Mouse (Mus musculus): ENCODE measurements around the gene Dzip1. TPM values are rescaled to one million over a fixed set of nuclear protein-coding genes. Genes with fewer than 3 reads are reported as not detected.

Gene Dzip1
- polyA plus RNA-seq, 1 experiment from 2014 or later = 31.4 TPM

- no peaks in the 10 kb centered on the region for H3K36me3 ChIP-seq (ENCODE audit: control insufficient read depth, insufficient read depth, low read length)
- H3K27me3 ChIP-seq (ENCODE audit: control insufficient read depth, insufficient read depth, low read length) = no peaks in the 10 kb centered on the region
- H3K27ac ChIP-seq (ENCODE audit: low read depth, low read length) = no peak overlapping the region
- DNase-seq (ENCODE audit: low spot score) (no peak), ATAC-seq (ENCODE audit: insufficient read depth, low FRiP score, low TSS enrichment) (no peak)
- no peak overlapping the region for H3K4me3 ChIP-seq (ENCODE audit: low read depth, low read length)
- WGBS = 42% methylated on average over 12 of the region's 12 CpGs
- H3K4me2 ChIP-seq (ENCODE audit: low read depth) = no peak overlapping the region
- peaks cover 18% of the 10 kb centered on the region; the same call in 1 of the 2 replicates for H3K4me1 ChIP-seq (ENCODE audit: control insufficient read depth, insufficient read depth, low read length)
- H3K9ac ChIP-seq (ENCODE audit: low read length) = no peak overlapping the region; the same call in 1 of the 2 replicates
- no peaks in the 10 kb centered on the region for H3K9me3 ChIP-seq (ENCODE audit: control insufficient read depth, low read length)
Measured at GRCm38 (mm10) chr14:118942076-118942475, 16.8 kb upstream of the Dzip1 start.

DNA sequence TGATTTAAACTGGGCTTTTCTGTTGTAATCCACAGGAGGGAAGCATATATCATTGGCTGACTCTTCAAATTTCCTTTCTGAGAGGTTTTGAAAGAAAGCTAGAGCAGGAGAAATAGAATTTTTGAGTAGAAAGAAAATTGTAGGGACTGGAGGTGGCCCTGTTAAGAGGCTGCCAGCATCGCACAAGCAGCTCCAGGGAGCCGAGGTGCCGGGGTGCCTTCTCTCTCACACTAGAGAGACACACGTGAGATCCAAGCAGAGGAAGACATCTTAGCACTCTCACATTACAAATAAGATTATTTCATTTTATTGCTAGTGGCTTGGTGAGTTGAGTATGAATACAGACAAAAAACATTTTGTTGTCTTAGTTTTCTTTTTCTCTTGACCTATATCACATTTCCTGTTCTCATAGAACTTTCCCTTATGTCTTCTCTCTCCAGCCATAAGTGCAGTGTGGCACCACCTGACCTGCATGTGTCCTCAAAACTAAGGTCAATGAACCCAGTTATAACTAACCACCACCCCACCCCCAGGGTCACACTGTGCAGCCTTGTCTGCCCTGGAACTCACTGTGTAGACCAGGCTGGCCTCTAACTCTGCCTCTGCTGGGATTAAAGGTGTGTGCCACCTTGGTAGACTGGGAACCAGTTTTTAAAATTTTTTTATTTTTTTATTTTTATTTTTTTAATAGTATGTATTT lies 15.7 kb upstream of the Dzip1 start:
- DNase-seq (ENCODE audit: low spot score) (no peak), ATAC-seq (ENCODE audit: insufficient read depth, low FRiP score, low TSS enrichment) (no peak)
- Histone ChIP-seq H3K27me3 (ENCODE audit: control insufficient read depth, insufficient read depth, low read length) (no peaks in the 10 kb centered on the region), H3K9me3 (ENCODE audit: control insufficient read depth, low read length) (no peaks in the 10 kb centered on the region), H3K4me1 (ENCODE audit: control insufficient read depth, insufficient read depth, low read length) (peaks cover 20% of the 10 kb centered on the region; the same call in 1 of the 2 replicates), H3K27ac (ENCODE audit: low read depth, low read length) (no peak overlapping the region), H3K36me3 (ENCODE audit: control insufficient read depth, insufficient read depth, low read length) (no peaks in the 10 kb centered on the region), H3K4me3 (ENCODE audit: low read depth, low read length) (no peak overlapping the region), H3K9ac (ENCODE audit: low read length) (no peak overlapping the region), H3K4me2 (ENCODE audit: low read depth) (no peak overlapping the region)
- WGBS = 81% methylated on average over 4 of the region's 4 CpGs

DNA sequence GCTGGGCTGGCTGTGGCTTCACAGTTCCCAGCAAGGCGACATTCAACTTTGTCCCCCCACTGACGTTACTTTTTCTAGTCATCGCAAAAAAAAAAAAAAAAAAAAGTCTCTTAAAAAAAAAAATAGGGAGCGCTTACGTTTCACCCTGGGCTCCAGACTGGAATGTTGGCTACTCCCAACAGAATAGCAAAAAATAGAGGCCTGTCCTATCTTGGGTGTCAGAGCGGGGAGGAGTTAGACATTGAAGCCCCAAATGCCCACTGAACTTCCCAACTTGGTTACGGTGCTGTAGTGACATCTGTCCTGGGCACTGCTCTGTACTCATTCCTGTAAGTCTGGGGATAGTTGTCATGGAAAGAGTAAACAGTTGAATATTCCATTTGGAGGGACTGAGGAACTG lies 13.3 kb upstream of the Dzip1 start:
- Histone ChIP-seq H3K9ac (ENCODE audit: low read length) (peak overlapping the region; percentile 97), H3K4me1 (ENCODE audit: control insufficient read depth, insufficient read depth, low read length) (peaks cover 20% of the 10 kb centered on the region; the same call in 1 of the 2 replicates), H3K4me2 (ENCODE audit: low read depth) (peak overlapping the region; percentile 65), H3K27ac (ENCODE audit: low read depth, low read length) (no peak overlapping the region; the same call in 1 of the 2 replicates), H3K4me3 (ENCODE audit: low read depth, low read length) (peak overlapping the region; percentile 98), H3K9me3 (ENCODE audit: control insufficient read depth, low read length) (no peaks in the 10 kb centered on the region), H3K27me3 (ENCODE audit: control insufficient read depth, insufficient read depth, low read length) (no peaks in the 10 kb centered on the region), H3K36me3 (ENCODE audit: control insufficient read depth, insufficient read depth, low read length) (no peaks in the 10 kb centered on the region)
- ATAC-seq (ENCODE audit: insufficient read depth, low FRiP score, low TSS enrichment) (no peak), DNase-seq (ENCODE audit: low spot score) (no peak)
- WGBS = 2% methylated on average over 7 of the region's 7 CpGs

- H3K4me3 ChIP-seq (ENCODE audit: low read depth, low read length) = peak within 1 kb of the TSS; percentile 98
- H3K9me3 ChIP-seq (ENCODE audit: control insufficient read depth, low read length) = no peaks in the 10 kb centered on the region
- peak within 1 kb of the TSS; percentile 97 for H3K9ac ChIP-seq (ENCODE audit: low read length)
- H3K27ac ChIP-seq (ENCODE audit: low read depth, low read length) = peak within 1 kb of the TSS; percentile 81
- ATAC-seq (ENCODE audit: insufficient read depth, low FRiP score, low TSS enrichment) = peak; percentile 99
- H3K27me3 ChIP-seq (ENCODE audit: control insufficient read depth, insufficient read depth, low read length) = no peaks in the 10 kb centered on the region
- peak; percentile 99 for DNase-seq (ENCODE audit: low spot score)
- H3K4me1 ChIP-seq (ENCODE audit: control insufficient read depth, insufficient read depth, low read length) = peaks cover 20% of the 10 kb centered on the region; the same call in 1 of the 2 replicates
- under 1% methylated on average over 112 of the region's 124 CpGs for WGBS
- peak within 1 kb of the TSS; percentile 65 for H3K4me2 ChIP-seq (ENCODE audit: low read depth)
- no peaks in the 10 kb centered on the region for H3K36me3 ChIP-seq (ENCODE audit: control insufficient read depth, insufficient read depth, low read length)
Measured at GRCm38 (mm10) chr14:118937533-118938492, 12.6 kb upstream of the Dzip1 start, which contains the start of gene Dnajc3. TSS of gene Dnajc3 (plus strand) at chr14:118937976.

- DNase-seq (ENCODE audit: low spot score) (no peak), ATAC-seq (ENCODE audit: insufficient read depth, low FRiP score, low TSS enrichment) (peak; percentile 13)
- Histone ChIP-seq H3K27ac (ENCODE audit: low read depth, low read length) (0 out of 2 replicates have a peak overlapping the region, but pooled peaks have one; percentile 9), H3K36me3 (ENCODE audit: control insufficient read depth, insufficient read depth, low read length) (no peaks in the 10 kb centered on the region), H3K4me1 (ENCODE audit: control insufficient read depth, insufficient read depth, low read length) (peaks cover 17% of the 10 kb centered on the region; the same call in 1 of the 2 replicates), H3K4me3 (ENCODE audit: low read depth, low read length) (peak overlapping the region; percentile 98), H3K4me2 (ENCODE audit: low read depth) (peak overlapping the region; percentile 63), H3K9ac (ENCODE audit: low read length) (peak overlapping the region; percentile 46; the same call in 1 of the 2 replicates), H3K9me3 (ENCODE audit: control insufficient read depth, low read length) (no peaks in the 10 kb centered on the region), H3K27me3 (ENCODE audit: control insufficient read depth, insufficient read depth, low read length) (no peaks in the 10 kb centered on the region)
- 31% methylated on average over 4 of the region's 4 CpGs for WGBS
Measured at GRCm38 (mm10) chr14:118936952-118937351, 11.7 kb upstream of the Dzip1 start.

GRCm38 (mm10) chr14:118936236-118936635 lies 11.0 kb upstream of the Dzip1 start:
- ATAC-seq (ENCODE audit: insufficient read depth, low FRiP score, low TSS enrichment) = no peak
- no peak overlapping the region for H3K4me3 ChIP-seq (ENCODE audit: low read depth, low read length)
- H3K27ac ChIP-seq (ENCODE audit: low read depth, low read length) = no peak overlapping the region
- no peaks in the 10 kb centered on the region for H3K9me3 ChIP-seq (ENCODE audit: control insufficient read depth, low read length)
- H3K9ac ChIP-seq (ENCODE audit: low read length) = no peak overlapping the region
- no peak overlapping the region for H3K4me2 ChIP-seq (ENCODE audit: low read depth)
- no peaks in the 10 kb centered on the region for H3K36me3 ChIP-seq (ENCODE audit: control insufficient read depth, insufficient read depth, low read length)
- 63% methylated on average over 3 of the region's 3 CpGs for WGBS
- H3K4me1 ChIP-seq (ENCODE audit: control insufficient read depth, insufficient read depth, low read length) = peaks cover 15% of the 10 kb centered on the region; the same call in 1 of the 2 replicates
- no peaks in the 10 kb centered on the region for H3K27me3 ChIP-seq (ENCODE audit: control insufficient read depth, insufficient read depth, low read length)
- no peak for DNase-seq (ENCODE audit: low spot score)

DNA sequence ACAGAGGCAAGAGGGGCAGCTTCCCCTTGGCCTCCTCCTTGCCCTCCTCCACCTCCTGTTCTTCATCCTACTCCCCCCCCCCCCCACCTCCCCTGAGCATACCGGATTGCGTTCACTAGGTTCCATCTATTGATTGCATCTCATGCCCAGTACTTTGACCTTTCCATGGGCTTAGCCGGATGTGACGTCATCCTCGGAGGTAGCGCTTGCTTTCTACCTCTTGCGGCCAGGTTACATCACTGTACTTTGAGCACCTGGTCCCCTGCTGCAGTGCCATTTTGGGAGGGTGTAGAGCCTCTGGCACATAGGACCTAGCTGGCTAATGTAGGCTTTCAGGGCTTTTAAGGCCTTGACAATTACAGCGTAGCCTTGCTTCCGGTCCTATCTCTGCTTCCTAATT lies 9.4 kb upstream of the Dzip1 start:
- 93% methylated on average over 9 of the region's 9 CpGs for WGBS
- no peak overlapping the region for H3K4me3 ChIP-seq (ENCODE audit: low read depth, low read length)
- H3K27me3 ChIP-seq (ENCODE audit: control insufficient read depth, insufficient read depth, low read length) = no peaks in the 10 kb centered on the region
- no peak overlapping the region for H3K4me2 ChIP-seq (ENCODE audit: low read depth)
- H3K9ac ChIP-seq (ENCODE audit: low read length) = no peak overlapping the region
- no peak overlapping the region for H3K27ac ChIP-seq (ENCODE audit: low read depth, low read length)
- ATAC-seq (ENCODE audit: insufficient read depth, low FRiP score, low TSS enrichment) = no peak
- no peaks in the 10 kb centered on the region for H3K9me3 ChIP-seq (ENCODE audit: control insufficient read depth, low read length)
- H3K36me3 ChIP-seq (ENCODE audit: control insufficient read depth, insufficient read depth, low read length) = no peaks in the 10 kb centered on the region
- peaks cover 12% of the 10 kb centered on the region; the same call in 1 of the 2 replicates for H3K4me1 ChIP-seq (ENCODE audit: control insufficient read depth, insufficient read depth, low read length)
- no peak for DNase-seq (ENCODE audit: low spot score)

GRCm38 (mm10) chr14:118932956-118933355 lies 7.7 kb upstream of the Dzip1 start:
- Histone ChIP-seq H3K9me3 (ENCODE audit: control insufficient read depth, low read length) (no peaks in the 10 kb centered on the region), H3K4me1 (ENCODE audit: control insufficient read depth, insufficient read depth, low read length) (peaks cover 3% of the 10 kb centered on the region; the same call in 1 of the 2 replicates), H3K27me3 (ENCODE audit: control insufficient read depth, insufficient read depth, low read length) (no peaks in the 10 kb centered on the region), H3K36me3 (ENCODE audit: control insufficient read depth, insufficient read depth, low read length) (no peaks in the 10 kb centered on the region), H3K27ac (ENCODE audit: low read depth, low read length) (no peak overlapping the region), H3K4me3 (ENCODE audit: low read depth, low read length) (no peak overlapping the region), H3K4me2 (ENCODE audit: low read depth) (no peak overlapping the region), H3K9ac (ENCODE audit: low read length) (no peak overlapping the region)
- 73% methylated on average over 7 of the region's 8 CpGs for WGBS
- ATAC-seq (ENCODE audit: insufficient read depth, low FRiP score, low TSS enrichment) = no peak
- DNase-seq (ENCODE audit: low spot score) = no peak
